Mouse (Mus musculus) heart, embryonic 11.5 days (tissue): ENCODE data around the gene Avpr1b. TPM values are rescaled to one million over a fixed set of nuclear protein-coding genes. Genes with fewer than 3 reads are reported as not detected.

ENCODE experiments used
- ATAC-seq: fragments of 200-750 bp; cut with Nextera tagmentation; replicated peaks from 2 replicates; pipeline ENCODE4 v1.8.0; 2017; ENCODE audit warnings: moderate library complexity; ENCODE audit not compliant: insufficient number of reproducible peaks, low FRiP score, low TSS enrichment
- H3K27ac ChIP-seq: fragments of 300-500 bp; sonication (generic); 2 replicates; pipeline ENCODE4 v1.5.1; 2014; ENCODE audit warnings: mild to moderate bottlenecking, low read depth, low read length
- H3K27me3 ChIP-seq: fragments of 300-500 bp; sonication (generic); 2 replicates; pipeline ENCODE4 v1.6.1; 2014; ENCODE audit warnings: mild to moderate bottlenecking, low read length, mixed read lengths; ENCODE audit not compliant: control insufficient read depth, insufficient read depth
- H3K36me3 ChIP-seq: fragments of 300-500 bp; sonication (generic); 2 replicates; pipeline ENCODE4 v1.6.1; 2014; ENCODE audit warnings: mild to moderate bottlenecking, low read length, moderate library complexity, mixed read lengths; ENCODE audit not compliant: control insufficient read depth, insufficient read depth
- H3K4me1 ChIP-seq: fragments of 300-500 bp; sonication (generic); 2 replicates; pipeline ENCODE4 v1.6.1; 2014; ENCODE audit warnings: low read length; ENCODE audit not compliant: control insufficient read depth, insufficient read depth
- H3K4me2 ChIP-seq: fragments of 300-500 bp; sonication (generic); 2 replicates; pipeline ENCODE4 v1.6.1; 2014; ENCODE audit warnings: mild to moderate bottlenecking, moderate library complexity
- H3K4me3 ChIP-seq: fragments of 300-500 bp; sonication (generic); 2 replicates; pipeline ENCODE4 v1.5.1; 2014; ENCODE audit warnings: low read depth, low read length
- H3K9ac ChIP-seq: fragments of 300-500 bp; sonication (generic); 2 replicates; pipeline ENCODE4 v1.6.1; 2014; ENCODE audit warnings: mild to moderate bottlenecking, low read depth, low read length, moderate library complexity
- H3K9me3 ChIP-seq: fragments of 300-500 bp; sonication (generic); replicated peaks from 2 replicates; pipeline ENCODE4 v1.6.1; 2016; ENCODE audit warnings: low read length; ENCODE audit not compliant: control insufficient read depth
- whole genome bisulfite sequencing: fragments of 180-500 bp; shearing (Covaris S2); extraction: QIAGEN DNeasy Blood & Tissue Kit; methylation state at CpG from one replicate; pipeline ENCODE4 v1.1.7; 2014; ENCODE audit not compliant: insufficient replicate concordance; 5-methylcytosine and 5-hydroxymethylcytosine counted together
- polyA plus RNA-seq: library from polyadenylated mRNA; unstranded; fragments of >200 nt; fragmentation: Nextera tagmentation; extraction: Ambion mirVana; gene quantifications from 2 replicates; pipeline ENCODE4 v1.2.1, GENCODE M21; 2014

Gene Avpr1b
- polyA plus RNA-seq, 1 experiment from 2014 or later = not detected

DNA sequence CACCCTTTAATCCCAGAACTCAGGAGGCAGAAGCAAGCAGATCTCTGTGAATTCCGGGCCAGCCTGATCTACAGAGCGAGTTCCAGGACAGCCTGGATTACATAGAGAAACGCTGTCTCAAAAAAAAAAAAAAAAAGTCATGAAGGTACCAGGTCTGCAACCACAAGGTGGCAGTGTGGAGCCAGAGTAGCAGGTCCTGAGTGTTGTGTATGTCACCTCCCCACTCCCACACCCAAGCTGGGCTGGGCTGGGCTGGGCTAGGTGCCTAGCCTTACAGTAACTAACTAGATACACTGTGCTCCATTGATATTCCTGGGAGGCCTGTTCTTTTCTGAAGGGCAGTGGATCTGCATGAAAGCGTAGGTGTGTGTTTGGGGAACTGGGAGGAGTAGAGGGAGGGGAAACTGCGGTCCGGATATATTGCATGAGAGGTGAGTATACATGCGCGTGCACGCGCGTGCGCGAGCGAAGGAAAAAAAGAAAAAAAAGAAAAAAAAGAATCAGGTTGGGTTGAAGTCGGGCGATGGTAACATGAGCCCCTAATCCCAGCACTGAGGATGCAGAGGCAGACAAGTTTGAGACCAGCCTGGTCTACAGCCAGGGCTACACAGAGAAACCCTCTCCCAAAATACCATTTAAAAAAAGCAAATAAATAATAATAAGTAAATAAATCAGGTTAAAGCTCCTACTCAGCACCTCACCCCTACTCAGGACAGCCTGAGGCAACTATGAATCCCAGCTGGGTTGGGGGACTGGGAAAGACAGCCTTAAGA is 14.5 kb downstream of the Avpr1b start:
- no peak overlapping the region for H3K4me2 ChIP-seq
- H3K9me3 ChIP-seq = no peaks in the 10 kb centered on the region
- no peaks in the 10 kb centered on the region for H3K27me3 ChIP-seq
- 0 out of 2 replicates have a peak, but pooled peaks cover 3% of the 10 kb centered on the region for H3K4me1 ChIP-seq
- H3K36me3 ChIP-seq = no peaks in the 10 kb centered on the region
- H3K9ac ChIP-seq = no peak overlapping the region
- WGBS = 72% methylated on average over 16 of the region's 16 CpGs
- H3K4me3 ChIP-seq = no peak overlapping the region
- no peak overlapping the region for H3K27ac ChIP-seq
- ATAC-seq = peak; percentile 59; the same call in 1 of the 2 replicates

DNA sequence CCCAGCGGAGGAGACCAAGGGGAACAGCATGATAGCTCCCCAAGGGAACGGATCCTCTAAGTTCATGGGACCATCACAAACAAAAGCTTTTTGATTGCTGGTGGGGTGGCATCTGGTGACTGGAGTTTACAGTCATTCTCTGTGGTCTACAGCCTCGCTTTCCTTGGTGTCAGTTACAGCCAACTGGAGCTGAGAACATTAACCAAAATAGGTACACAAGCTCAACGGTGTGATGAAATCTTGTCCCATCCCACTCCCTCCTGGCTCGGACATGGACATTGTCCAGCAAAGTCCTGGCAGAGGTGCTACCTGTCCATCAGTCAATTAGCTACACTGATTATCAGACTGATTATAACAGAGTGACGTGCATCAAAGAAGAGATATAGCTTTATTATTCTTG is 15.6 kb downstream of the Avpr1b start:
- Histone ChIP-seq H3K4me3 (no peak overlapping the region), H3K27ac (no peak overlapping the region), H3K9me3 (0 out of 2 replicates have a peak, but pooled peaks cover 3% of the 10 kb centered on the region), H3K36me3 (no peaks in the 10 kb centered on the region), H3K27me3 (no peaks in the 10 kb centered on the region), H3K9ac (no peak overlapping the region), H3K4me2 (no peak overlapping the region), H3K4me1 (0 out of 2 replicates have a peak, but pooled peaks cover 3% of the 10 kb centered on the region)
- no peak for ATAC-seq
- 65% methylated on average over 6 of the region's 6 CpGs for WGBS

DNA sequence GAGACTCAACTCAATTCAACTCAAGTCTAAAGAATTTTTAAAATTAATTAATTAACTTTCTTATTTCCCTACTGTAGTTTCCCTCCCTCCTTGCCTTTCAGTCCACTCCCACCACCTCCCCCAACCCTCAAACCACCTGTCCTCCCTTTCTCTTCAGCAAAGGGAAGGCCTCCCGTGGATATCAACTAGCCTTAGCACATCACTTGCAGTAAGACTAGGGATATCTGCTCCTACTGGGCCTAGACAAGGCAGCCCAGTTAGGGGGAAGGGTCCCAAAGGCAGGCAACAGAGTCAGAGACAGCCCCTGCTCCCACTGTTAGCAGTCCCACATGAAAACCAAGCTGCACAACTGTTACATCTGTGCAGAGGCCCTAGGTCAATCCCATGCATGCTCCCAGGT is 17.1 kb downstream of the Avpr1b start:
- no peak for ATAC-seq
- no peak overlapping the region for H3K27ac ChIP-seq
- no peaks in the 10 kb centered on the region for H3K36me3 ChIP-seq
- no peak overlapping the region for H3K9ac ChIP-seq
- WGBS = 47% methylated on average over 1 of the region's 1 CpGs
- 0 out of 2 replicates have a peak, but pooled peaks cover 3% of the 10 kb centered on the region for H3K9me3 ChIP-seq
- no peaks in the 10 kb centered on the region for H3K27me3 ChIP-seq
- H3K4me3 ChIP-seq = no peak overlapping the region
- 0 out of 2 replicates have a peak, but pooled peaks cover 3% of the 10 kb centered on the region for H3K4me1 ChIP-seq
- no peak overlapping the region for H3K4me2 ChIP-seq

DNA sequence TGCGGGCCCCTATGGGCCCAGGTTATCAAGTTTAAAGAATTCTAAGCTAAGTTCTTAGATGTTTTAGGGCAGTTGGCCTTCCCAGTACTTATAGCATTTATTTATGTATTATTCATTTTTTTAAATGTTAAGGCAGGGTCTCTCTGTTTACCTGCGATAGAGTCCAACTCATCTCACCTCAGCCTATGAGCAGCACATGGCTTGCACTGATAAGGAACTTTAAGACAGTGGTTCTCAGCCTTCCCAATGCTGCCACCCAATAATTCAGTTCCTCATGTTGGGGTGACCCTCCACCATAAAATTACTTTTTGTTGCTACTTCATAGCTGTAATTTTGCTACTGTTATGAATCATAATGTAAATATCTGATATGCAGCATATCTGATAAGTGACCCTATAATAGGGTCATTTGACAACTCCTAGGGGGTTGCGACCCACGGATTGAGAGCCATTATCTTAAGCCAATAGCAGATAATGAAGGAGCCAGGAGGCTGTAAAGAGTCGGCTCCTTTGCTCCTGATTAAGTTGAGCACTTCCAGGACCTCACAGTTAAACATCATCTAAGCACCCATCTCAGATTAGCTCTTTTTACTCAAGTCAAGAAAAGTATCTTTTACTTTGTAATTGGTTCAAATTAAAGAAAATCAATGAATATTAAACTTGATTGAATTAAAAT is 17.6 kb downstream of the Avpr1b start:
- ATAC-seq = no peak
- WGBS = 49% methylated on average over 5 of the region's 5 CpGs
- H3K4me2 ChIP-seq = no peak overlapping the region
- no peak overlapping the region for H3K4me3 ChIP-seq
- 0 out of 2 replicates have a peak, but pooled peaks cover 3% of the 10 kb centered on the region for H3K4me1 ChIP-seq
- no peaks in the 10 kb centered on the region for H3K27me3 ChIP-seq
- no peak overlapping the region for H3K27ac ChIP-seq
- H3K9ac ChIP-seq = no peak overlapping the region
- H3K9me3 ChIP-seq = 0 out of 2 replicates have a peak, but pooled peaks cover 3% of the 10 kb centered on the region
- no peaks in the 10 kb centered on the region for H3K36me3 ChIP-seq

DNA sequence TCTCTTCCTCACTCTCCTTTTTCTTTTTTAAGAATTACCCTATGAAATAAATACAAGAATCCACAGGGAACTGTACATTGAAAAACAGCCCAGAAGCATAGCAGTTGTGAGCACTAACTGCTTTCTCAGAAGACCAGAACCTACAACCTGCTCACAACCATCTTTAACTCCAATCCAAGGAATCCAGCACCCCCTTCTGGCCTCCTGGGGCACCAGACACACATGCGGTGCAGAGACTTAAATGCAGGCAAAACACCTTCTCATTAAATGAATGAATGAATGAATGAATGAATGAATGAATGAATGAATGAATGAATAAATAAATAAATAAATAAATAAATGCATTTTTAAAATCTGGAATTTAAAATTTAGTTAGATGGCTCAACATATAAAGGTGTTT is 19.5 kb downstream of the Avpr1b start:
- Histone ChIP-seq H3K4me2 (no peak overlapping the region), H3K4me1 (0 out of 2 replicates have a peak, but pooled peaks cover under 1% of the 10 kb centered on the region), H3K27ac (no peak overlapping the region), H3K9ac (no peak overlapping the region), H3K36me3 (no peaks in the 10 kb centered on the region), H3K4me3 (no peak overlapping the region), H3K9me3 (0 out of 2 replicates have a peak, but pooled peaks cover 3% of the 10 kb centered on the region), H3K27me3 (no peaks in the 10 kb centered on the region)
- 67% methylated on average over 1 of the region's 1 CpGs for WGBS
- ATAC-seq = no peak

DNA sequence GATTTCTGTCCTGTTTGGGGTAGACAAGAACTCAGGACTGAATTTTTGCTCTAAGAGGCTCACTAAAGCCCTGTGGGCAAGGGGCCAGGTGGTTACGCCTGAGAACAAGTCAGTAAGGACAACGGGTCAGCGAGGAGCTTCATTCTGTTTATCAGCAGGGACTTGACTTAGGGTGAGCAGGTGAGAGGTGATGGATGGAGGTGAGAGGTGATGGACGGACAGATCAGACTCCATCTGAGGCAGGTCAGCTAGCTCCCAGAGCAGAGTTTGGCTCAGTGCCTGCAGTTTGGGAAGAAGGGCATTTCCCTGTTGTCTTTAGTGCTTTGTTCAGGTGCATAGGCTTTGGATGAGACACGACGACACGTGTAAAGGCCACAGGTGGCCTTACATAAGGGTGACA is 20.3 kb downstream of the Avpr1b start:
- H3K4me3 ChIP-seq = no peak overlapping the region
- no peaks in the 10 kb centered on the region for H3K27me3 ChIP-seq
- WGBS = 68% methylated on average over 7 of the region's 7 CpGs
- no peak for ATAC-seq
- H3K9ac ChIP-seq = no peak overlapping the region
- H3K4me2 ChIP-seq = no peak overlapping the region
- H3K4me1 ChIP-seq = peaks cover 6% of the 10 kb centered on the region; the same call in 1 of the 2 replicates
- no peak overlapping the region for H3K27ac ChIP-seq
- H3K9me3 ChIP-seq = 0 out of 2 replicates have a peak, but pooled peaks cover 3% of the 10 kb centered on the region
- H3K36me3 ChIP-seq = no peaks in the 10 kb centered on the region

DNA sequence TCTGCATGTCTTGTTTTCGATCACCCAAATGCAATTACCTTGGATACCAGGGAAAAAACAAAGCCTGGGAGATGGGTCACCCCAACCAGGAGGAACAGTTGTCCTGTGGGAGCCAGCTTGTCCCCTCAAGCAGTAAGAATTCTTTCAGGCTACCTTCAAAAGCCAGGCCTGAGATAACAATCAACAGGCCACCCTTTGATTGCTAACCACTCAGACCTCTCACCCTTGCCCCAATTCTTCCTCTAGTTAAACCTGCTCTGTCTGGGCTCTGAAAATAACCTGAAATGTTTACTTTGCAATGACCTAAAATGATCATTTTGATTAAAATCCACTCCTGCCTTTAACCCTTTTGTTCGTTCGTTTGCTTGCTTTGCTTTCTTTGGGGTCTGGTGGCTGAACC is 24.6 kb downstream of the Avpr1b start:
- 73% methylated on average over 3 of the region's 3 CpGs for WGBS
- H3K36me3 ChIP-seq = no peaks in the 10 kb centered on the region
- no peak overlapping the region for H3K4me2 ChIP-seq
- peaks cover 12% of the 10 kb centered on the region; the same call in 1 of the 2 replicates for H3K4me1 ChIP-seq
- H3K4me3 ChIP-seq = no peak overlapping the region
- H3K9me3 ChIP-seq = 0 out of 2 replicates have a peak, but pooled peaks cover 3% of the 10 kb centered on the region
- no peaks in the 10 kb centered on the region for H3K27me3 ChIP-seq
- H3K9ac ChIP-seq = no peak overlapping the region
- H3K27ac ChIP-seq = no peak overlapping the region
- ATAC-seq = no peak

DNA sequence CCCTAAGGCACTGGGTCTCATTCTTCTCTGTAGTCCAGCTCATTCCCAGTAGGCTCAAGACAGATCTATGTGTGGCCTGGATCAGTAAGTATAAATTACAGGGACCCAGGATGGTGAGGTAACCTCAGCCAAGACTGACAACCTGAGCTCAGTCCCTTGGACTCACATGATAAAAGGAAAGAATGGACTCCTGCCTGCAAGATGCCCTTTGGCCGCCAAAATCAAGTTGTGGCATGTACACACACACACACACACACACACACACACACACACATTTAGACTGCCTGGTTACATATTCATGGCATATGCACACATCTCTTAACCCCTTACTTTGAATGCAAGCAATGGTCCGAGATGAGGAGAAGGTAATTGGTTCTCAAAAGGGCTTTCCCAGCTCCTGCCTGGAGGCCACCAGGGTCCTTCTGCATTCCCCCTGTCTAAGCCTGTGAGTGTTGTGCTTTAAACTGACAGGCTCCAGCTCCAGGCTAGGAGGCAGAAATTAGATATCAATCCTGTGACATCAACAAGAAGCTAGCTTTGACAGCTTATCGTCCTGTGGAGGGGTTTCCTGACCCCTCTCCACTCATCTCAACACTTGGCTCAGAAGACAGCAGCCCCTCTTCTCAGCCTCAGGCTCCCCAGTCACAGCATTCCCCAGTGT is 25.3 kb downstream of the Avpr1b start:
- H3K4me1 ChIP-seq = peaks cover 12% of the 10 kb centered on the region; the same call in 1 of the 2 replicates
- peak overlapping the region; percentile 19; the same call in 1 of the 2 replicates for H3K4me2 ChIP-seq
- no peak overlapping the region for H3K27ac ChIP-seq
- 26% methylated on average over 3 of the region's 3 CpGs for WGBS
- no peaks in the 10 kb centered on the region for H3K36me3 ChIP-seq
- 0 out of 2 replicates have a peak, but pooled peaks cover 2% of the 10 kb centered on the region for H3K9me3 ChIP-seq
- H3K9ac ChIP-seq = no peak overlapping the region
- no peaks in the 10 kb centered on the region for H3K27me3 ChIP-seq
- ATAC-seq = no peak
- H3K4me3 ChIP-seq = no peak overlapping the region
